Mouse (Mus musculus): ENCODE results near the gene Kif5a.
A peak's percentile ranks its signal among the peaks of the same experiment; 100 is the strongest.

The Kif5a gene

GRCm38 (mm10) chr10:127266112-127267091 is 3.3 kb upstream of the Kif5a start, which contains the start of gene Dctn2:
Gene Dctn2, plus strand, starts transcription at chr10:127266368.
- DNase-seq (ENCODE audit: low read depth, low spot score) = peak; percentile 95

GRCm38 (mm10) chr10:127265727-127266111 is 2.6 kb upstream of the Kif5a start:
- DNase-seq (ENCODE audit: low read depth, low spot score) = peak; percentile 68

- no peak for DNase-seq (ENCODE audit: low read depth, low spot score)
These were observed 1.8 kb upstream of the Kif5a start for GRCm38 (mm10) chr10:127264971-127265370.

- no peak for DNase-seq (ENCODE audit: low read depth, low spot score)
These were observed 1.2 kb upstream of the Kif5a start for GRCm38 (mm10) chr10:127264336-127264735.

- DNase-seq (ENCODE audit: low read depth, low spot score) = no peak
These were observed 483 bp upstream of the Kif5a start for GRCm38 (mm10) chr10:127263631-127264030.

- DNase-seq (ENCODE audit: low read depth, low spot score) = no peak
These were observed 1.2 kb downstream of the Kif5a start for GRCm38 (mm10) chr10:127261706-127262547.

- DNase-seq (ENCODE audit: low read depth, low spot score) = no peak
These were observed 4.7 kb downstream of the Kif5a start for GRCm38 (mm10) chr10:127258489-127258888.

GRCm38 (mm10) chr10:127257790-127258189 is 5.4 kb downstream of the Kif5a start:
- DNase-seq (ENCODE audit: low read depth, low spot score) = no peak

- DNase-seq (ENCODE audit: low read depth, low spot score) = no peak
These were observed 7.4 kb downstream of the Kif5a start for GRCm38 (mm10) chr10:127255625-127256345.

GRCm38 (mm10) chr10:127250810-127251209 is 12.3 kb downstream of the Kif5a start:
- DNase-seq (ENCODE audit: low read depth, low spot score) = no peak

- DNase-seq (ENCODE audit: low read depth, low spot score) = peak; percentile 48
These were observed 24.8 kb downstream of the Kif5a start for GRCm38 (mm10) chr10:127238241-127238824.

GRCm38 (mm10) chr10:127236541-127236940 is 26.6 kb downstream of the Kif5a start:
- no peak for DNase-seq (ENCODE audit: low read depth, low spot score)

GRCm38 (mm10) chr10:127233141-127233540 is 30.0 kb downstream of the Kif5a start:
- DNase-seq (ENCODE audit: low read depth, low spot score) = peak; percentile 61

GRCm38 (mm10) chr10:127231741-127232140 is 31.4 kb downstream of the Kif5a start:
- no peak for DNase-seq (ENCODE audit: low read depth, low spot score)

- no peak for DNase-seq (ENCODE audit: low read depth, low spot score)
These were observed 32.5 kb downstream of the Kif5a start for GRCm38 (mm10) chr10:127230693-127231092.

- DNase-seq (ENCODE audit: low read depth, low spot score) = peak; percentile 83
These were observed 34.3 kb downstream of the Kif5a start for GRCm38 (mm10) chr10:127228897-127229296.

- DNase-seq (ENCODE audit: low read depth, low spot score) = no peak
These were observed 36.0 kb downstream of the Kif5a start for GRCm38 (mm10) chr10:127227163-127227562.

GRCm38 (mm10) chr10:127226318-127226895 is 36.7 kb downstream of the Kif5a start:
- DNase-seq (ENCODE audit: low read depth, low spot score) = no peak

GRCm38 (mm10) chr10:127225732-127226131 is 37.4 kb downstream of the Kif5a start:
- no peak for DNase-seq (ENCODE audit: low read depth, low spot score)

- DNase-seq (ENCODE audit: low read depth, low spot score) = no peak
These were observed 37.9 kb downstream of the Kif5a start for GRCm38 (mm10) chr10:127225213-127225612.

- peak; percentile 61 for DNase-seq (ENCODE audit: low read depth, low spot score)
These were observed 44.8 kb downstream of the Kif5a start for GRCm38 (mm10) chr10:127218339-127218738.

Measured in A20 (cell line).